Mouse (Mus musculus): ENCODE data around the gene Apol6.

GRCm38 (mm10) chr15:77102685-77103084 is 58.2 kb downstream of the Apol6 start:
- no peak for TF ChIP-seq CTCF (IDR thresholded peaks at IDR 0.05; ENCODE audit: low read depth)
- no peak for TF ChIP-seq EP300 (IDR thresholded peaks at IDR 0.05; ENCODE audit: low read depth)
